Mouse (Mus musculus) retina, postnatal 7 days (tissue): ENCODE data around the gene Mrpl55.

ENCODE experiments used
- DNase-seq: peaks from one replicate; pipeline ENCODE4 v3.0.0-alpha.2; 2012; ENCODE audit warnings: low read depth, low spot score

Mrpl55 gene

GRCm38 (mm10) chr11:59226787-59227603 lies 24.7 kb downstream of the Mrpl55 start:
- no peak for DNase-seq

GRCm38 (mm10) chr11:59227604-59228121 lies 25.4 kb downstream of the Mrpl55 start:
- DNase-seq: no peak

GRCm38 (mm10) chr11:59228122-59228953 lies 26.1 kb downstream of the Mrpl55 start, which contains the start of gene Arf1:
Gene Arf1, minus strand, starts transcription at chr11:59228270.
- peak; percentile 92 for DNase-seq

GRCm38 (mm10) chr11:59230144-59230760 lies 28.0 kb downstream of the Mrpl55 start:
- DNase-seq: no peak

GRCm38 (mm10) chr11:59232797-59233196 lies 30.5 kb downstream of the Mrpl55 start:
- no peak for DNase-seq

- peak; percentile 55 for DNase-seq
These were observed 36.5 kb downstream of the Mrpl55 start for GRCm38 (mm10) chr11:59238525-59239427.

- DNase-seq: no peak
These were observed 37.1 kb downstream of the Mrpl55 start for GRCm38 (mm10) chr11:59239428-59239785.

- DNase-seq: no peak
These were observed 37.5 kb downstream of the Mrpl55 start for GRCm38 (mm10) chr11:59239796-59240195.

GRCm38 (mm10) chr11:59241841-59242240 lies 39.6 kb downstream of the Mrpl55 start:
- no peak for DNase-seq

- no peak for DNase-seq
These were observed 41.6 kb downstream of the Mrpl55 start for GRCm38 (mm10) chr11:59243856-59244255.

- DNase-seq: no peak
These were observed 45.8 kb downstream of the Mrpl55 start for GRCm38 (mm10) chr11:59248101-59248500.
